Mouse (Mus musculus) CD4-positive, CD25-positive, alpha-beta regulatory T cell, adult 2 months (primary cell): ENCODE results near the gene Mapk12.

Source experiments
- DNase-seq: peaks from one replicate; pipeline ENCODE4 v3.0.0-alpha.2; 2012; ENCODE audit warnings: low read depth, low spot score

The Mapk12 gene

DNA sequence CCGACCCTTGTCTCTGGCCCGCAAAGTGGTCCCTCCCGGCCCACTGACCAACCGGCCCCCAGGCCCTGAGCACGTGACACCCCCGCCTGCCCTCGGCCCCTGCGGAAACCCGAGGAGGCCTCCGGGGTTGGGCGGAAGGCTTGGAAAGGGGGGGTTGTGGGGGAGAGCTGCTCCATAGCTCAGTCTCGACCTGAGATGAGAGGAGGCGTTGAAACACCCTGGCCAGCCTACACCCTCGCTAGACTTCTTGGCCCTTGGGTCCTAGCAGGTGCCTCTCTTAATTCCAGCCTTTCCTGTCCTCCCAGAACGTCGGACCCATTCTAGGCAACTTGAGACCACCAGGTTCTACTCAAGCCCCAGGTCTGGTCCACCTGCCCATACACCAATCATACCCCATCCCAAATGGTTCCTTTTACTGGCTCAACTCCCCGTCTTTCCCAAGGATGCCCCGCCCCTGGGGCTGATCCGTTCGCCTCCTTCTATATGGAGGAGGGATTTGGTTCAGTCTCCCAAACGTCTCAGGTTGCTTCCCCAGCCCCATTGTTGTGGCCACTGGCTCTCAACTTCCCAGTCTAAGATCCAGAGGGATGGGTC is at the start of gene Mapk12:
Gene Mapk12 (minus strand): TSS at position 45 of the 594 bp plus-strand sequence.
- DNase-seq = peak; percentile 37

DNA sequence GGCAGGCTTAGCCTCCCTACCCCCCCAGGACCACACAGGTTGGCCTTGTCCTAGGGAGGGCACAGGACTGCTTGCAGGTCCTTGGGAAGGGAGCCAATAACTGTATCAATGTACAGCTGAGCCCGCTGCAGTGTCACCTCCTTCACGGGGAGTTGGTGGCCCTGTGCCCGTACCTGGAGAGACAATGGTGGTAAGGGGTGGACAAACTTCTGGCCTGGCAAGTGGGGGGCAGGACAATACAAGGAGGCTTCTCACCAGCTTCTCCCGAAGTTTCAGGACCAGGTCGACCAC is 44.4 kb upstream of the Mapk12 start:
- DNase-seq = no peak

- no peak for DNase-seq
These were observed 43.8 kb upstream of the Mapk12 start for GRCm38 (mm10) chr15:89184141-89184936.

DNA sequence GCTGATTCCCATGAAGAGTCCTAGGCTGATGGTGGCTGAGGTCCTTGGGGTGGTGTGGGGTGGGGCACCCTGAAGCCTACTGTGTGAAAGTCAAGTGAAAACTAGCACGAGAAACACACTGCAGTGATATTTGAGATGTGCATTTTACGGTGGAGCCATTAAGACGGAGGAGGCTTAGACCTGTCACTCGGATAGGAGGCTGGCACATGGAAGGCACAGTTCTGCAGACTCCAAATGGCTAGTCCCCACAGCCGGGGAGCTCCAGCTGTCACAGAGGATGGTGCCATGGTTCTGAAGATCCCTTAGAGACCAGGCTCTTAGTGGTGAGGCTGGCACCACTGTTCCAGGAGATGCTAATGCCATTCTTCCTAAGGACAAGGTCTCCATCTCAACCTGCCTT is 42.3 kb upstream of the Mapk12 start:
- no peak for DNase-seq

- no peak for DNase-seq
These were observed 41.8 kb upstream of the Mapk12 start for GRCm38 (mm10) chr15:89182328-89182741.

DNA sequence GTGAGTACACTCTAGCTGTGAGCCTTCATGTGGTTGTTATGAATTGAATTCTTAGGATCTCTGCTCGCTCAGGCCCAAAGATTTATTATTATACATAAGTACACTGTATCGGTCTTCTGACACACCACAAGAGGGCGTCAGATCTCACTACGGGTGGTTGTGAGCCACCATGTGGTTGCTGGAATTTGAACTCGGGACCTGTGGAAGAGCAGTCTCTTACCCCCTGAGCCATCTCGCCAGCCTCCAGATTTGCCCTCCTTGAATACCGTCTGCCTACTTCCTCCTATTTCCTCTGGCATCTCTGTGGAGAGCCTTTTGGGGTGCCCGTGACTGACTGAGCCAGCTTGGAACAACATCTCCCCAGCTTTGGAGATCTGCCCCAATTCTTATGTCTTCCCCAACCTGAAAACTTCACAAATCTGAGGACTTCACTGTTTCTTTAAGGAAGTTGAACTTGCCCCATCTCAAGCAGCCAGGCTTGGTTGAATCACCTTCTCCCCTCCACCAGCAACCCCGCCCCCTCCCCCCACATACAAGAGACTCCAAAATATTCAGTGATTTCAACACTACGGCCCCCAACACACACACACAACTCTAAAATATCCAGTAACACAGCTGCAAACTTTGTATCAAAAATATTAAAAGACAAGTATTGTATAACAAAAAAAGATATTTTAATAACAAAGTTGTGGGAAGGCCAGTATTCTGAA is 41.2 kb upstream of the Mapk12 start:
- no peak for DNase-seq

DNA sequence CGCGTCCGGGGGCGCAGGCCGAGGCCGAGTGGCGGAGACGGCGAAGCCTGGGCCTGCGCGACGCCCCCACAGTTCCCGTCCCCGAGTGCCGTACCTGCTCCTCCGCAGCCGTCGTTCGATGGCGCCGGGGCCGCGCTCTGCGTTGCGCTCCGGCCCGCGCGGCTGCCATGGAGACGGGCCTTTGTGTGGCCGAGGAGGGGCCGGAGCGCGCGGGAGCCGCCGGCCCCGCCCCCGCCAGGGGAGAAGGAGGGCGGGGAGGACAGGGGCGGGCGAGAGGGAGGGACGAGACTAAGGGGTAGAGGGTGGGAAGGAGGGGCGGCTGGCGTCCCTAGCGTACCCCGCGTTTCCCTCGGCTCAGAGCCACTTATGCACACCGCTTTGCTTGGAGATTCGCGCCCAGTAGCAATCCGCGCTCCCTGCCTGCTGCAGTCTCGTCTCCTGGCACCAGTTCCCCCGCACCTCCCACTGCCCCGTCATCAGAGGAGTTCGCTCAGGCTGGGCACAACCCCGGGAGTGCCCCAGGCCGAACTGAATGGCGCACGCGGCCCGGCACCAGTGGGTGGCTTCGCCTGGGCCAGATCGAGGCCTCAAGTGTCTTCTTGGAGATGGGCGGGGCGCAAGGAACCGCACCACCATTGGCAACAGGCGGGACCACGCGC is 40.2 kb upstream of the Mapk12 start, which contains the start of gene Plxnb2:
Gene Plxnb2 (minus strand): TSS at position 218 of the 659 bp plus-strand sequence.
- peak; percentile 39 for DNase-seq

GRCm38 (mm10) chr15:89180081-89180541 is 39.6 kb upstream of the Mapk12 start:
- DNase-seq = no peak

DNA sequence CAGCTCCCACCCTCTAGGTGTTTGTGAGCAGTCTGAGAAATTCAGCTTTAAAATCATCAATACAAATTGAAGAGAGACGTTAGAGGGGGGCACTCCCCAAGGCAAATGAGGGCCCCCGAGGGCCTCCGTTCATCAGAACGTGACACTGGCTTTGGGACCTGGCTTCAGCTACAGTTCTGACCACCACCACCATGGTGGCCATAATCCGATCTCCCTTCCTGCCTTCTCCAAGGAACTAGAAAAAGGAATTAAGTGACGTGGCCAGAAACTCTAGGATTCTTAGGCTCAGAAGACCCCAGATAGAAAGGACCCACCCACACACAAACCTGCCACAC is 39.1 kb upstream of the Mapk12 start:
- DNase-seq = no peak

- DNase-seq = peak; percentile 37
These were observed 38.6 kb upstream of the Mapk12 start for GRCm38 (mm10) chr15:89178954-89179629.

- no peak for DNase-seq
These were observed 37.9 kb upstream of the Mapk12 start for GRCm38 (mm10) chr15:89178260-89178860.

GRCm38 (mm10) chr15:89177576-89178259 is 37.2 kb upstream of the Mapk12 start:
- no peak for DNase-seq

DNA sequence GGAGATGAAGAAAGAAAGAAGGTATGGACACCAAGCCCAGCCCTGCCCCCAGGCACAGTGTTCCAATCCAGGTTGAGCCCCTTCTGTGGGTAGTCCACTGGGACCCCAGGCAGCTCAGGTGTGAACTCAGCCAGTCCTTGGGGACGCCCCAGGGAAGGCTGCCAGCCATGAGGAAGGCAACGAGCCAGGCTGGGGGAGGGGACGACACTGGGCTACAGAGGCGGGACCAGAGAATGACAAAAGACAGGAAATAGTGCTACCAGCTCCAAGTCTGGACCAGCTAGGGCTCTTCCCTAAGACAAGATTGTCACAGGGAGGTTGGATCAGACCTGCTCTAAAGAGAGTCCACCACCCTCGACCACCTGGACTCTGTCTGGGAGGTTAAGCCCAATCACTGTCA is 36.6 kb upstream of the Mapk12 start:
- DNase-seq = peak; percentile 42

GRCm38 (mm10) chr15:89175411-89176155 is 35.1 kb upstream of the Mapk12 start:
- no peak for DNase-seq

DNA sequence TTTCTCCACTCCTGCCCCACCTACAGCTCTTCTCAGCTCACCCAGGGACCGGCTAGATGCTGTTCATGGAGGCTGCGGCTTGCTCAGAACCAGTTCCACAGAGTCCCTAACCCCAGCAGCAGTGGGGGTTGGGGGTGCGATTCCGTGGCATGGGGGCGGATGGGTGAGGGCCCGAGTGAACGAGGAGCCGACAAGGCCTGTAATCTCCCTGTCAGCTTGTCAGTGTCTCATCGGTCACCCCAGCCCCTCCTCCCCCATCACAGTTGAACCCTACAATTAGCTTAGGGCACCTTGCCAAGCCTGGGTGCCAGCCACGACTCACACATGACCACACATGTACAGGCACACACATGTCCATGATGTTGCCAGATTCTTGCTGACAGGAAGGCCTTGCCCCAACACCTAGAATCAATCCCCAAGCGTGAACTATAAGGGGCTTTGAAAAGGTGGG is 34.4 kb upstream of the Mapk12 start:
- no peak for DNase-seq

GRCm38 (mm10) chr15:89173906-89174214 is 33.4 kb upstream of the Mapk12 start:
- peak; percentile 37 for DNase-seq

DNA sequence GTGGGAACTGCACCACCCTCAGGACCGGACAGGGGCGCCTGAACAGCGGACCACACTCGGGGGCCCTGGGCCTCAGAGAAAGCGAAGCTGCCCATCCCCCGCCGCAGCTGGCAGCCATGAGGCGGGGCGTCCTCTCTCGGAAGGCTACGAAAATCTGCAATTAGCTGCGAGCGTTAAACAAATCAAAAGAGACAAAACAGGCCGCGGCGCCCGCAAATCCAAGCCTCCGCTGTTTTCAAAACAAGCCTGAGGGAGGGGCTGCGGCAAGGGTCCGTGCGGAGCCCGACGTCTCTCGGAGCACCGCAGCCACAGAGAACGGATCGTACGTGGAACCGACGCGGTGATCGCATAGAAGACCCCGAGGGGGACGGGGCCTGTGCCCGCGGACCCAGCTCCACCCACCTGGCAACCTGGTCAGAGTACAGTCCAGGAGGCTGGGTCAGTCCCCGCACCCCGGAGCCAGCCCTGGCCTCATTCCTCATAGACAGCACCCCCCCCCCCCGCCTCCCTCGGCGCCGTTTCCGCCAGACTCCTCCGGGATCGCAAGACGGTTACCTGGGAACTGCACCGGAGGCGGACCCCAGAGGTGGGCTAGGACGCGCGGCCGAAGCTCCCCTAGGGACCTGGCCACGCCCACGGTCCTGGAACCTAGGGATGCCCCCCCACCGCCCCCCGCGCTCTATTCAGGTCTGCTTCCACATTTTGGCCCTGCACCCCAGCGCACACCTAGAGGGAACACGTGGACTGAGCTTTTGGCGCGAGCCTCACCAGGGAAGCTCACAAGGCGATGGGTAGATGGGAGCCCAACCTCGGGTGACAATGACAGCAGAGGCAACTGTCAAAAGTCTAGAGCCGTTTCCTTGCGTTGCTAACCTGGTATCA is 32.8 kb upstream of the Mapk12 start:
- peak; percentile 57 for DNase-seq

GRCm38 (mm10) chr15:89172276-89172935 is 31.9 kb upstream of the Mapk12 start:
- no peak for DNase-seq
